Mouse (Mus musculus) kidney, postnatal 4 days (tissue): ENCODE measurements around the gene Ttll13.

Experiments
- DNase-seq, 2 experiments: peaks; one replicate each; pipeline ENCODE4 v3.0.0; 2021; ENCODE audit warnings: mixed read lengths in 2 of 2

Gene Ttll13

GRCm38 (mm10) chr7:80246148-80246721, at the start of gene Ttll13:
TSS of gene Ttll13 (plus strand) at chr7:80246376.
- peak; percentile 99 for DNase-seq

GRCm38 (mm10) chr7:80197371-80197770, 48.8 kb upstream of the Ttll13 start:
- DNase-seq, result peak in 1 of 2 experiments; percentile 61

- peak; percentile 88 to 94 for DNase-seq
Measured at GRCm38 (mm10) chr7:80197941-80198778, 48.0 kb upstream of the Ttll13 start.

DNA sequence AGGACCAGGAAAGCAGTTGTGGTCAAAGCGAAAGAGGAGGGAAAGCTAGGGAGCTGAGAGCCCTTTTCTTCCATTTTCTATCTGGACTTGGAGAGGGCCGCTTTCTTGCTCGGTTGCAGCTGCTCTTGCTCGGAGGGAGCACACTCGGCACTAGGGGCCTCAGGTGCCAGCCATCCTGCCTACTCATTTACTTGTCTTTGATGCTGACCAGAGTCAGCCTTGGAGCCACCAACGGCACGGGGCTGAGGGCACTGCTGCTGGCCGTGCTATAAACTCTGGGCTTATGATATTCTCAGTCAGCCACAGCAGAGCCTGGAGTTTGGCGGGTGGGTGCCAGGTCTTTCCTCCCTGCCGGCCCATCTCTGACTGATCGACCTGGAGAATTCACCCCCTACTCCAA, 47.3 kb upstream of the Ttll13 start:
- DNase-seq, result peak; percentile 38 to 55

- DNase-seq, result no peak
Measured at GRCm38 (mm10) chr7:80199286-80199685, 46.9 kb upstream of the Ttll13 start.

DNA sequence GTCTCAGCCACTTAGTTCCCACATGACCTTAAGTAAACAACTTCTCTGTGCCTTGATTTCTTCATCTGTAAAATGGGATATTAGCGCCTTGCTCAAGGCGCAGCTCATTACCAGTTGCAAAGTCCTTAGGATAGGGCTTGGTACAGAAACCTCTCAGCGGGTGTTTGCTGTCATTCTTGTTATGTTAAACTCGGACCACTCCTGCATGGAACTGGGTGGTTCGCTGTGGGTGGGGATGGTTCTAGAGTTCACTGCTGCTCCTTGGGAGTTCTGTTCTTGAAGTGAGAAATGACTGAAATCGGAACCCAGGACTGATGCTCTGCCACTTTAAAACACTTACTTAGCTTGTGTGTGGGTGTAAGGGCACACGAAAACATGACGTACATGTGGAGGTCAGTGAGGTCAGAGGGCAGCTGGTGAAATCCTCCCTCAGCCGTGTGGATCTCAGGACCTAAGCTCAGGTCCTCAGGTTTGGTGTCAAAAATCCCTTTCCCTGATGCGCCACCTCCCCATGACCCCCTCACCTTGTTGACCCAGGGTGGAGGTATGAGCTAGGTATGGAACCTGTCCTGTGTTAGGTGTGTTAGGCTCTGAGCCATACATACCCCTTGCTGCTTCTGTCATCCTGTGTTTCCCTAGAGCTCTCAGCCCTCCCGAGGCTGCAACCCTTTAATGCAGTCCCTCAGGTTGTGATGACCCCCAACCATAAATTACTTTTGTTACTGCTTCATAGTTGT, 46.2 kb upstream of the Ttll13 start:
- DNase-seq, result no peak

GRCm38 (mm10) chr7:80200588-80200945, 45.6 kb upstream of the Ttll13 start:
- no peak for DNase-seq

GRCm38 (mm10) chr7:80200963-80201539, 45.1 kb upstream of the Ttll13 start:
- DNase-seq, result no peak

DNA sequence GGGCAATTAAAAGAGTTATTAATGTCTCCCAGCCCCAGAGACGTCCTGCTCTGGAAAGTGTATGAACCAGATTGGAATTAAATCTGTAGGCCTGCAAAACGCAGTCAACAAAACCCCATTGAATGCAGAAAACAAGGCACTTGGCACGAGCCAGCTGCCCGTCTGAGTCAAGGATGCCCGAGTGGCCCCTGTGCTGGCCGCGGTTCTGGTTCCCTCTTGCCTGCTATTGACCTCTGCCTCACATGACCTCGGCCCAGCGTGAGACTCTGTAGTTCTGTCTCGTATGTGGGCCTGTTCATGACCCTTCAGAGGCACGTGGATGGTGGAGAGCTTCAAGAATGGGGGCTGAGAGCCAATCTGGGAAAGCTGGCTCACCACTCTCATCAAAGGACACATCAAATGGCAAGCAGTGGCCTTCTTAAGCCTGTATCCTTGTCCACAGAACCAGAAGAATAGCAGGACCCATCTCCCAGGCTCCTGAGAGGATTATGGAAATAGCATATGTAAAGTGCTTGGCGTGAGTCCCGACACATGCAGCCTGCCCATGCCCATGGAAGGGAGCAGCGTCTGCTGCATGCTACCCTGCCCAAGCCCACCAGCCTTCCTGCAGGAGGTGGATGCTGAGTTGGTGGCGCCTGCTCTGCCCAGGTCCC, 44.2 kb upstream of the Ttll13 start:
- DNase-seq, result no peak

DNA sequence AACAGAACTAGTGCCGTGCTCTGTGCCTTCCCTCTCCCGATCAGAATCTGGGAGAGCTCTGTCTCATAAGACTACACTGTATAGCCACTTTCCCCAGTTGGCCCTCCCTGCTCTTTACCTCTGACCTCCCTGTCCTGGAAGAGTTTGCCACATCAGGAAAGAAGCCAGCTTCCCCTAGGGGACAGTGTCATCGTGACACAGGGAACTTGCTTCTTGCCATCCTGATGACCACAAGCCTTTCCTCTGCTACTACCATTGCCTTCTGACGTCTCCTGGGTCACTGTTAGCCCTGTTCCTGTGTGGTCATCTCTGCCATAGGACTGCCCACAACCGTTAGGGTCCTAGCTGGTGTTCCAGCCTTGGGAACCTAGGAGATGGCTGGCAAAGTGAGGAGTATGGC, 43.2 kb upstream of the Ttll13 start:
- DNase-seq, result no peak

DNA sequence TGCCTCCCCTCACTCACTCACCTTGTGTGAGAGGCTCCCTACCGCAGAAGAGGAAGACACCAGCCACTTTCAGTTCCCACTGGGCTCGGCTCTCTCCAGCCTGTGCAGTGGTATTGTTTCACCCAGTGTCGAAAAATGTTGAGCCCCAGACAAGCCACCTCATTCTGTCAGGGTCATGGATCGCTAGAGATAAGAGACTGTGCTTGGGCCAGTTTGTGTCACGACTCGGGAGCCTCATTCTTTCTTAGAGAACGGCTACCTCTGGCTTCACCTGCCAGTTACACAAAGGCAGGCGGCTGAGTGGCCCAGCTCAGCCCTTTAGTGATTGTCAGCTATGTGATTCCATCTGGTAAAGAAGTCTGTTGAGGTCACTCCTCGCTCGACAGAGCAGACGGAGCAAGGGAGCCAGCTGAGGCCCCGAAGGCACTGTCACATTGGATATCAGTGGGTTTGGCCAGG, 42.5 kb upstream of the Ttll13 start:
- no peak for DNase-seq

DNA sequence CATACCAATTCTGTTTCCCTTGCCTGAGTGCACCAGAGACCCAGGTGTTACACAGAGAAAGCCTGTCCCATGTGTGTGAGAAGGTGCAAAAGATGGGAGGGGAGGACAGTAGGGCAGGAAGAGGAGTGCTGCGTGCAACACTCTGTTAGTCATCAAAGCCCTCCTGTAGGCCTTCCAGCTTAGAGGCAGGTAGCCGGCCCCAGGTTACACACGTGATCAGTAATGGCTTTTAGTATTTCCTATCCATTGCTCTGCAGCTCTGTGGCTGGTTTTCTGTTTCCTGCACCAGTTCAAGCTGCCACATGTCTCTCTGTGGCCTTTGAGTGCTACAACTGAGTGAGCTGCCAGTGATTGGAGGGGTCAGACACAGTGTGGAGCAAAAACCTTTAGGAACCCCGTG, 41.8 kb upstream of the Ttll13 start:
- DNase-seq, result no peak

GRCm38 (mm10) chr7:80204961-80205360, 41.2 kb upstream of the Ttll13 start:
- no peak for DNase-seq

GRCm38 (mm10) chr7:80205705-80206589, 40.2 kb upstream of the Ttll13 start:
- DNase-seq, result no peak

DNA sequence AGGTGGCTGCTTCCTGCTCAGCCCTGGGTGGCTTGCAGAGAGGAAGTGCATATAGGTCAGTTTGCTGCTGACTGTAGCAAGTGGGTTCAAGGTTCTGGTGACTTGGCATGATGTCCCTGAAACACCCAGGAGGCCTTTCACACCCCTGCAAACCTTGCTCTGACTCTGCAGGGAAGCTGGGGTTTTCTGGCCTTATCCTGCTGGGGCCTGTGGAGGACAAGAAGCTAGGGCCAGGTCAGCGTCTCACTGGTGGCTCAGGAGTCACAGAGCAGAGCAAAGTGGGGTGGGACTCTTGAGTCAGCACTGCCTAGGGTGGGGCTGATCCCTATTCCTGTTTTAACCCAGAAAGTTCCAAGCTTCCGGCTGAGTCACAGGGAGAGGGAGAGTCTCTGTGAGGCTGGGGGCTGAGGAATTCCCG, 38.9 kb upstream of the Ttll13 start:
- DNase-seq, result peak in 1 of 2 experiments; percentile 41

- peak in 1 of 2 experiments; percentile 36 for DNase-seq
Measured at GRCm38 (mm10) chr7:80208026-80208642, 38.0 kb upstream of the Ttll13 start.

GRCm38 (mm10) chr7:80208738-80209430, 37.3 kb upstream of the Ttll13 start:
- peak in 1 of 2 experiments; percentile 63 for DNase-seq

DNA sequence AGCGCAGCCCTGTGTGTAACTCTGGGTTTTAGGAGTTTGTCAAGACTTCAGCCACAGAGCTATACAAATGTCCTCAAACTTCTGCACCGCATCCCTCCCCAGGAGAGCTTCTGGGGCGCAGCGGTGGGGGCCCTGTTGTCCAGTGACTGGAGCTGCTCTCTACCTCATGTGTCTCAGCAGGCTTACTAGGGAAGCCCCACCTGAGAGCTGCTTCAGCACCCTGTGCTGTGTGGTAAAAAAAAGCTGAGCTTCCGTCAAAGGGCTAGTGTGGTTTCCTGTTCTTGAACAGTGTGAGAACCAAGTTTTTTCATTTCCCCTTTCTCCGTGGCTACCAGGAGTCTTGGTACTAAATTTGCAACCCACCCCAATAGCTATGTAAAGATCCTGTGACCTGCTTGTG, 36.5 kb upstream of the Ttll13 start:
- DNase-seq, result no peak

GRCm38 (mm10) chr7:80210982-80211381, 35.2 kb upstream of the Ttll13 start:
- DNase-seq, result no peak

GRCm38 (mm10) chr7:80213604-80214003, 32.6 kb upstream of the Ttll13 start:
- no peak for DNase-seq

GRCm38 (mm10) chr7:80214459-80214858, 31.7 kb upstream of the Ttll13 start:
- DNase-seq, result no peak
